Mouse (Mus musculus) intestine, postnatal 0 days (tissue): ENCODE data around the gene St6gal1. TPM values are rescaled to one million over a fixed set of nuclear protein-coding genes. Genes with fewer than 3 reads are reported as not detected.

Experiments used
- ATAC-seq: fragments of 200-750 bp; cut with Nextera tagmentation; 2 replicates; pipeline ENCODE4 v1.8.0; 2017; ENCODE audit warnings: mild to moderate bottlenecking, moderate TSS enrichment, moderate library complexity
- H3K27ac ChIP-seq: fragments of 300-500 bp; sonication (generic); 2 replicates; pipeline ENCODE4 v1.5.1; 2014; ENCODE audit warnings: mild to moderate bottlenecking, low read depth, low read length, moderate library complexity
- H3K27me3 ChIP-seq: fragments of 300-500 bp; sonication (generic); replicated peaks from 2 replicates; pipeline ENCODE4 v1.6.1; 2014; ENCODE audit warnings: low read length, mixed read lengths; ENCODE audit not compliant: control insufficient read depth, insufficient read depth
- H3K36me3 ChIP-seq: fragments of 300-500 bp; sonication (generic); 2 replicates; pipeline ENCODE4 v1.6.1; 2014; ENCODE audit warnings: mild to moderate bottlenecking, moderate library complexity; ENCODE audit not compliant: control insufficient read depth, insufficient read depth
- H3K4me1 ChIP-seq: fragments of 300-500 bp; sonication (generic); replicated peaks from 2 replicates; pipeline ENCODE4 v1.6.1; 2014; ENCODE audit warnings: antibody characterized with exemption, low read length, mixed read lengths; ENCODE audit not compliant: control insufficient read depth, insufficient read depth
- H3K4me2 ChIP-seq: fragments of 300-500 bp; sonication (generic); replicated peaks from 2 replicates; pipeline ENCODE4 v1.6.1; 2014; ENCODE audit warnings: low read depth, mild to moderate bottlenecking, moderate library complexity
- H3K4me3 ChIP-seq: fragments of 300-500 bp; sonication (generic); 2 replicates; pipeline ENCODE4 v1.5.1; 2014; ENCODE audit warnings: low read depth, low read length
- H3K9ac ChIP-seq: fragments of 300-500 bp; sonication (generic); 2 replicates; pipeline ENCODE4 v1.6.1; 2014; ENCODE audit warnings: mild to moderate bottlenecking, low read depth, low read length
- H3K9me3 ChIP-seq: fragments of 300-500 bp; sonication (generic); 2 replicates; pipeline ENCODE4 v1.6.1; 2016; ENCODE audit warnings: mixed run types; ENCODE audit not compliant: control insufficient read depth
- CTCF ChIP-seq: sonication (generic); IDR thresholded peaks from 2 replicates; pipeline ENCODE4 v1.5.1; 2016; ENCODE audit warnings: low read depth, mild to moderate bottlenecking, control low read depth, antibody characterized with exemption, moderate library complexity
- WGBS: fragments of 180-500 bp; shearing (Covaris S2); extraction: QIAGEN DNeasy Blood & Tissue Kit; methylation state at CpG from one replicate; pipeline ENCODE4 v1.1.7; 2014; 5-methylcytosine and 5-hydroxymethylcytosine counted together
- polyA plus RNA-seq: library from polyadenylated mRNA; unstranded; fragments of >200 nt; fragmentation: Nextera tagmentation; extraction: Ambion mirVana; gene quantifications from 2 replicates; pipeline ENCODE4 v1.2.1, GENCODE M21; 2015

The St6gal1 gene
- polyA plus RNA-seq, 1 experiment from 2014 or later = 6.8 TPM

DNA sequence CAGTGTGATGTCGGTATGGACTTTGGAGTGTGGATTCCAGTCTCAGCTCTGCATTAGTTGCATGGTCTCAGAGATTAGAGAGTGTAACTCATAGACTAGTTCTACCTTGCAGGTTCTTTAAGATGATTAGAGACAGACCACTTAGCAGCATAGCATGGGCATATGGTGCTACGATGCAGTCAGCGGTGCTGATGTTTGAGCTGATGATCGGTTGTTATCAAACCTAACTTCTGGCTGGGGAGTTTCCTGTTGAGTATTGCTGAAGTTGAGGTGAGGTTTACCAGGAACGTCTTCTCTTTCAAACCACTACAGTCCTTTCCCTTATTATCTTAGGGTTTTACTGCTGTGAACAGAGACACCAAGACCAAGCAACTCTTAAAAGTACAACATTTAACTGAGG is 57.7 kb downstream of the St6gal1 start:
- Histone ChIP-seq H3K9ac (no peak overlapping the region), H3K4me3 (no peak overlapping the region), H3K27me3 (no peaks in the 10 kb centered on the region), H3K9me3 (no peaks in the 10 kb centered on the region), H3K4me2 (no peak overlapping the region), H3K36me3 (no peaks in the 10 kb centered on the region), H3K27ac (no peak overlapping the region), H3K4me1 (no peaks in the 10 kb centered on the region)
- ATAC-seq = no peak
- 83% methylated on average over 5 of the region's 5 CpGs for WGBS
- no peak for TF ChIP-seq CTCF

DNA sequence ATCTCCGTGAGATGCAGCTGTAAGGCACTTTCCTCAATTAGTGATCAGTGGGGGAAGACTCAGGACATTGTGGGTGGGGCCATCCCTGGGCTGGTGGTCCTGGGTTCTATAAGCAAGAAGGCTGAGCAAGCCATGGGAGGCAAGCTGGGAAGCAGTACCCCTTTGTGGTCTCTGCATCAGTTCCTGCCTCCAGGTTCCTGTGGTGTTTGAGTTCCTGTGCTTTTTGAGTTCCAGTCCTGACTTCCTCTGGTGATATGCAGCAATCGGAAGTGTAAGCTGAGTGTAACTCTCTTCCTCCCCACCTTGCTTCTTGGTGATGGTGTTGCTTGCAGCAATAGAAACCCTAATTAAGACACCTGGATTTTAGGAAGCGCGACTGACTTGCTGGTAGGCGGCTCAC is 58.4 kb downstream of the St6gal1 start:
- no peak for TF ChIP-seq CTCF
- WGBS = 91% methylated on average over 5 of the region's 5 CpGs
- no peaks in the 10 kb centered on the region for H3K27me3 ChIP-seq
- H3K9me3 ChIP-seq = no peaks in the 10 kb centered on the region
- no peak overlapping the region for H3K4me3 ChIP-seq
- H3K27ac ChIP-seq = no peak overlapping the region
- no peak overlapping the region for H3K4me2 ChIP-seq
- H3K9ac ChIP-seq = no peak overlapping the region
- no peak for ATAC-seq
- H3K36me3 ChIP-seq = no peaks in the 10 kb centered on the region
- no peaks in the 10 kb centered on the region for H3K4me1 ChIP-seq

DNA sequence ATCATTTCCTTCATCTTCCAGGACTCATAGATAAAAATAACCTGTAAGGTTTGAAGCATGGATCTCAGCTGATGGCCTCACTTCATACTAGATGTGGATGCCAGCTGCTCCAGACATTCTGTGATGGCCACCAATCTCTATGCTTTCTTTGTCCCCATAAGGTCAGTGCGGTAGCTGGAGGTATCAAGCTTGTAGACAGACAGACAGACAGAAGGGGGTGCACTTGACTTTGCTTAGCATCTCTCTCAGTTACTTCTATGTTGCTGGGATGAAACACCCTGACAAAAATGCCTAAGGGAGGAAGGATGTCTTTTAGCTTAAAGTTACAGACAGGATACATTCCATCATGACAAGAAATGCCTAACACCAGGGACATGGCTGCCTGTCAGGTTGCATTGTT is 59.1 kb downstream of the St6gal1 start:
- Histone ChIP-seq H3K36me3 (no peaks in the 10 kb centered on the region), H3K9ac (no peak overlapping the region), H3K27ac (no peak overlapping the region), H3K4me2 (no peak overlapping the region), H3K4me3 (no peak overlapping the region), H3K9me3 (no peaks in the 10 kb centered on the region), H3K27me3 (no peaks in the 10 kb centered on the region), H3K4me1 (no peaks in the 10 kb centered on the region)
- no peak for ATAC-seq
- 92% methylated on average over 1 of the region's 1 CpGs for WGBS
- TF ChIP-seq CTCF = no peak

DNA sequence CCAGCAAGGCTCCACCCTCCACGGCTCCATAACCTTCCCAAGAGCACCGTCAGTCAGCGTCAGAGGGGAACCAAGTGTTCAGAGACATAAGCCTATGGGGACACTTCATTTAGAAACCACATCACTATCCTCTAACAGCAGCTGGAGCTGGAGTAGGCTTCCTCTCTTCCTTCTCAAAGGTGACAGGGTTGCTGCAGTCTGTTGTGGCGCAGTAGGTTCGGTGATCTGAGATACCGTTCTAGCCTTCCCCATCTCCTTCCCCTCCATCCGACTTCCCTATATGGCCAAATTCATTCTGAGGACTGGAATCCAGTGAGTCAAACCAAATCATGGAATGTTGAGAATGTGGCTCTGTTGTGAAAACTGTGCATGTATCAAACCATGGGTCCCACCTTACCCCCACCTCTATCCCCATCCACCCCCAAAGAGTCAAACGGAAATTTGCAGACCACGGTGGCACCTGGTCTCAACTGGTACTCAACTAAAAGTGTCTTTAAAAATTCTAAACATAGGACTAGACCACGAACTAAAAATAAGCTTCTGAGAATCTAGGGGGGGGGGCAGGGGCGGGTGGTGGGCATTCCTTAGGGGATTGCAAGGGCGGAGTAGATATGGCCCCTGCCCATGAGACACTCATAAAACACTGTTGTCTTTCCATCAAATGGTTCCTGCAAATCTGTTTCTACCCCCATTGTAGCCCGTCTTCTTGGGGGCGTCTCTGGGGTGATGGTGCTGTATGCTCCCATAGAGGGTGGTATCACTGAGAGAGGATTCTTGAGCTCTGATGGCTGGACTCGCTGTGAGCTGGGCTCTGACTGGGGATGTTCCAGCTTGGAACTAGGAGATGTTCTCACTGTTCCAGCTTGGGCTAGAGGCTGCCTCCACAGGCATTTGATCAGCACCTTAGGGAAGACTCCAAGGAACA is 60.2 kb downstream of the St6gal1 start:
- no peak for ATAC-seq
- H3K27ac ChIP-seq = no peak overlapping the region
- H3K9me3 ChIP-seq = no peaks in the 10 kb centered on the region
- no peaks in the 10 kb centered on the region for H3K4me1 ChIP-seq
- WGBS = 76% methylated on average over 15 of the region's 15 CpGs
- H3K4me3 ChIP-seq = no peak overlapping the region
- no peaks in the 10 kb centered on the region for H3K36me3 ChIP-seq
- TF ChIP-seq CTCF = no peak
- H3K9ac ChIP-seq = no peak overlapping the region
- no peak overlapping the region for H3K4me2 ChIP-seq
- H3K27me3 ChIP-seq = no peaks in the 10 kb centered on the region

DNA sequence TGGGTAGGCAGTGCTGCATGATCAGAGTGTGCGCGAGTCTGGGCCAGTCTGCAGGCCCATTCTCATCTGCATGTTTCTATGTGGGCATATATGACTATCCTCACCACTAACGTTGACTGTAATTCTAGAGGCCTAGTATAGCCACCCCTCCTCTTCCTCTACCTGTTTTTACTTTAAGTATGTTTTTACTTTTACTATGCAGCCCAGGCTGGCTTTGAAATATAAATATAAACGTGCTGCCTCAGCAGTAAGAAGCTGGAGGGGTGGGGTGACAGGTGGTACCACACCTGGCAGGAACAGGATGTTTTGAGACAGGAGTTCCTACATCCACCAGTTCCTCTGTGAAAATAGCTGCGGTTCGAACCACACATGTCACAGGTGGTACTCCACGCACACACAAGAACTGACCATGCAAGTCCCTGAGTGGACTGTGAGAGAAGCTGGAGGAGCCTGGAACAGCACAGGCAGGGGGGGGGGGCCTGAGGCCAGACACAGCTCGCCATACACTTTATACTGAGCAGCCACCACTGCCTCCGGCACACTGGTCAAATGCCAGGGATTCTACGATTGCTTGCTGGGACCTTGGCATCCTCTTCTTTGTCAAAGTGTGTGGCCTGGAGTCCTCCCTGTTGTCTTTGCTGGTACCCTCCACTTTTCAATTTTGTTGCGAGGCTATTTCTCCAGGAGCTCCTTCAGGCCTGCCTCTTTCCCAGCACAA is 62.0 kb downstream of the St6gal1 start:
- no peaks in the 10 kb centered on the region for H3K9me3 ChIP-seq
- H3K4me1 ChIP-seq = no peaks in the 10 kb centered on the region
- H3K4me3 ChIP-seq = no peak overlapping the region
- H3K27me3 ChIP-seq = no peaks in the 10 kb centered on the region
- no peak overlapping the region for H3K9ac ChIP-seq
- no peaks in the 10 kb centered on the region for H3K36me3 ChIP-seq
- no peak for ATAC-seq
- TF ChIP-seq CTCF = no peak
- WGBS = 85% methylated on average over 11 of the region's 11 CpGs
- no peak overlapping the region for H3K4me2 ChIP-seq
- H3K27ac ChIP-seq = no peak overlapping the region

DNA sequence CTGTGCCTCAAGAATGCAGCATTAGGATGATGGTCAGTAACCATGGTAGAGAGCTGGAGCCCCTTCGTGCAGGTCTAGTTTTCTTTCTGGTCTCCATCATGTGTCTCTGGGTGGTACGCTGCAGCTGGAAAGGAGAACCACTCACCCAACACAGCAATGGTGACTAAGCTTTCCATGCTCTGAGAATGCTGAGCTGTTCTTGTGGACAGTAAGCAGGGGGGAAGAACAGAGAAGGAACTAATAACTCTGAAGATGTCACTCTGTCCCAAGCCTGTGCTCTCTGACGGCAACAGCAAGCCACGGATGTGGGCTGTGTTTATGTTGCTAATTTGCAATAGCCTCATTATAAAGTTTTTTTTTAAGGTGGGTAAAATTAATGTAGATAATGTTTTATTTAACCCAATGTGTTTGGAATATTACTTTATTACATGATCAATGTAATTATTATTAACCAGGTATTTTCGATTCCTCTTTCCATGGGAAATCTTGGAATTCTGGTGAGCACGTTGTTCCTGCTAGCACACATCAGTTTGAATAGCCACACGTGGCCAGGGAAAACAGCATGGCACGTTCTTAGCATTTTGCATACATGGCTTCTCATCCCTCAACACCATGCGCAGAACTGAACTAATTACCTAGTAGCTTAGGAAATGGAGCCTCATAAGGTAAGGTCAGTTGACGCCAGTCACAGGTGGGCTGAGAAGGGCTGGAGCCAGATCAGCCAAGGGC is 62.9 kb downstream of the St6gal1 start:
- H3K4me3 ChIP-seq = no peak overlapping the region
- H3K4me2 ChIP-seq = no peak overlapping the region
- no peaks in the 10 kb centered on the region for H3K9me3 ChIP-seq
- 92% methylated on average over 10 of the region's 10 CpGs for WGBS
- H3K9ac ChIP-seq = no peak overlapping the region
- no peaks in the 10 kb centered on the region for H3K4me1 ChIP-seq
- no peak for TF ChIP-seq CTCF
- no peaks in the 10 kb centered on the region for H3K36me3 ChIP-seq
- H3K27ac ChIP-seq = no peak overlapping the region
- no peak for ATAC-seq
- no peaks in the 10 kb centered on the region for H3K27me3 ChIP-seq
